In the genomic region with DNA sequence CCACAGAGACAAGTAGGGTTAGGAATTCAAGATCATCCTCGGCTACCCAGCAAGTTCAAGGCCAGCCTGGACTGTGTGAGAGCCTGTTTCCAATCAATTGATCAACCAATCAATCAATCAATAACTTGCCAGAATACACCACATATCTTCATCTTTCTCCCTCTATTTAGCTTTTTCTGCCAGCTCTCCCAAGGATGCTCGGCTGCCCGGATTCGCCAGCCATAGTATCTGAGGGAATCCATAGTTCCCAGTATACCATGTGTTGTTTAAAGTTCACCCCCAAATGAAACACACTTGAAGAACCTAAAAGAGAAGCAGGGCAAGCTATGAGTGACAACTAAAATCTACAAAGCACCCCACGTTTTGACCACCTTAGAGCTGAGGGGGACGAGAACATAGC, we compare ENCODE assay signal across 34 mouse cellular contexts.
"Had no signal": no experiment of that assay in that cellular context is flagged by ENCODE, and none has a peak within 500 bp of the region (broad histone marks: within the 10 kb centered on the region; RNA-seq: fewer than 3 reads in every experiment).

No protein-coding gene starts in this region.

- H3K9me3 ChIP-seq: heart, embryonic 10.5 days; heart, embryonic 12.5 days; heart, embryonic 13.5 days; heart, embryonic 15.5 days; hindbrain, embryonic 10.5 days; hindbrain, embryonic 12.5 days; hindbrain, embryonic 13.5 days; hindbrain, embryonic 15.5 days; intestine, embryonic 15.5 days; kidney, embryonic 15.5 days had no signal

- H3K27ac ChIP-seq: heart, embryonic 10.5 days; heart, embryonic 13.5 days; heart, embryonic 15.5 days; hindbrain, embryonic 10.5 days; hindbrain, embryonic 12.5 days; hindbrain, embryonic 13.5 days; hindbrain, embryonic 14.5 days; hindbrain, embryonic 15.5 days; hindbrain, postnatal 0 days; intestine, embryonic 15.5 days; kidney, embryonic 15.5 days; kidney, postnatal 0 days; layer of hippocampus, adult 2 months had no signal

- ATAC-seq: hindbrain, embryonic 16.5 days; hindbrain, postnatal 0 days; inflammation-experienced regulatory T-cells, adult 6 months; intestine, embryonic 15.5 days; intestine, embryonic 16.5 days; intestine, postnatal 0 days had no signal

- H3K27me3 ChIP-seq: heart, embryonic 12.5 days; heart, embryonic 13.5 days; heart, embryonic 15.5 days; hindbrain, embryonic 12.5 days; hindbrain, embryonic 13.5 days; hindbrain, embryonic 15.5 days; intestine, embryonic 15.5 days had no signal

- H3K9ac ChIP-seq: heart, embryonic 12.5 days; heart, embryonic 13.5 days; heart, embryonic 15.5 days; hindbrain, embryonic 12.5 days; hindbrain, embryonic 13.5 days; hindbrain, embryonic 14.5 days; hindbrain, embryonic 15.5 days; intestine, embryonic 15.5 days; kidney, embryonic 15.5 days had no signal

- H3K4me1 ChIP-seq: hindbrain, embryonic 15.5 days; intestine, embryonic 15.5 days had no signal

- DNase-seq: heart, postnatal 10 days; heart, postnatal 36 days; heart, postnatal 4 days; kidney, adult 11 months; kidney, adult 18-20 months; kidney, adult 2 months; kidney, adult 8-10 months; kidney, adult 9 months; kidney, postnatal 10 days; kidney, postnatal 14 days; kidney, postnatal 25 days; kidney, postnatal 36 days; kidney, postnatal 4 days; layer of hippocampus, adult 9-11 months; layer of hippocampus, postnatal 36 days had no signal

- H3K4me2 ChIP-seq: heart, embryonic 11.5 days; heart, embryonic 12.5 days; heart, embryonic 13.5 days; heart, embryonic 15.5 days; hindbrain, embryonic 12.5 days; hindbrain, embryonic 13.5 days; hindbrain, embryonic 14.5 days; hindbrain, embryonic 15.5 days; intestine, embryonic 15.5 days; kidney, embryonic 15.5 days had no signal

- H3K4me3 ChIP-seq: heart, embryonic 10.5 days; heart, embryonic 12.5 days; heart, embryonic 13.5 days; heart, embryonic 15.5 days; hindbrain, embryonic 10.5 days; hindbrain, embryonic 12.5 days; hindbrain, embryonic 13.5 days; hindbrain, embryonic 15.5 days; intestine, embryonic 15.5 days; kidney, embryonic 15.5 days; layer of hippocampus, adult 2 months had no signal

- H3K36me3 ChIP-seq: heart, embryonic 10.5 days; heart, embryonic 12.5 days; heart, embryonic 13.5 days; heart, embryonic 15.5 days; hindbrain, embryonic 10.5 days; hindbrain, embryonic 12.5 days; hindbrain, embryonic 13.5 days; hindbrain, embryonic 15.5 days; intestine, embryonic 15.5 days; kidney, embryonic 15.5 days had no signal
